Mouse (Mus musculus): ENCODE data around the gene Kdelr1. TPM values are rescaled to one million over a fixed set of nuclear protein-coding genes. Genes with fewer than 3 reads are reported as not detected.

Kdelr1 gene
- total RNA-seq, 2 experiments from 2014 or later: 125 to 140 TPM

Other genes with a start within 250 kb of the Kdelr1 start
- 10 to 100 TPM; 16.0 to 27.6 TPM for gene Rasip1, start 245.3 kb upstream of the Kdelr1 start, total RNA-seq (2021)
- 1 to 10 TPM; 2.4 to 7.7 TPM for gene Mamstr, start 232.8 kb upstream of the Kdelr1 start, total RNA-seq (2021)
- under 1 TPM in 1 of 2 experiments, not detected in 1; 0.13 TPM for gene Fut2, start 206.4 kb upstream of the Kdelr1 start, total RNA-seq (2021)
- gene Ntn5, start 188.8 kb upstream of the Kdelr1 start, total RNA-seq (2021): under 1 TPM; 0.36 to 0.61 TPM
- under 1 TPM; 0.23 to 0.35 TPM for gene Sec1, start 178.4 kb upstream of the Kdelr1 start, total RNA-seq (2021)
- 10 to 100 TPM; 15.8 to 16.9 TPM for gene Car11, start 172.9 kb upstream of the Kdelr1 start, total RNA-seq (2021)
- gene Dbp, start 167.7 kb upstream of the Kdelr1 start, total RNA-seq (2021): 10 to 100 TPM; 64.8 to 96.6 TPM
- gene Rpl18, start 157.3 kb upstream of the Kdelr1 start, total RNA-seq (2021): 100 to 1,000 TPM; 934 to 965 TPM
- gene Sphk2, start 154.8 kb upstream of the Kdelr1 start, total RNA-seq (2021): 10 to 100 TPM; 37.7 to 42.0 TPM
- under 1 TPM; 0.30 to 0.35 TPM for gene Fam83e, start 151.6 kb upstream of the Kdelr1 start, total RNA-seq (2021)
- not detected for gene Spaca4, start 147.0 kb upstream of the Kdelr1 start, total RNA-seq (2021)
- gene Lmtk3, start 89.0 kb upstream of the Kdelr1 start, total RNA-seq (2021): 1 to 10 TPM; 6.2 to 8.4 TPM
- gene Sult2b1, start 88.1 kb upstream of the Kdelr1 start, total RNA-seq (2021): 1 to 10 TPM in 1 of 2 experiments, under 1 TPM in 1; 0.77 to 1.1 TPM
- 100 to 1,000 TPM in 1 of 2 experiments, 10 to 100 TPM in 1; 92.9 to 117 TPM for gene Cyth2, start 58.2 kb upstream of the Kdelr1 start, total RNA-seq (2021)
- under 1 TPM; 0.19 to 0.20 TPM for gene Kcnj14, start 48.0 kb upstream of the Kdelr1 start, total RNA-seq (2021)
- 10 to 100 TPM; 33.0 to 36.0 TPM for gene Grwd1, start 41.8 kb upstream of the Kdelr1 start, total RNA-seq (2021)
- gene Grin2d, start 5.6 kb downstream of the Kdelr1 start, total RNA-seq (2021): under 1 TPM; 0.66 to 0.67 TPM
- gene Syngr4, start 23.9 kb downstream of the Kdelr1 start, total RNA-seq (2021): not detected
- gene Tmem143, start 24.2 kb downstream of the Kdelr1 start, total RNA-seq (2021): 10 to 100 TPM; 70.9 to 89.3 TPM
- 100 to 1,000 TPM; 299 to 421 TPM for gene Emp3, start 48.6 kb downstream of the Kdelr1 start, total RNA-seq (2021)
- 10 to 100 TPM; 17.7 to 21.1 TPM for gene Ccdc114, start 51.3 kb downstream of the Kdelr1 start, total RNA-seq (2021)
- gene Abcc6, start 157.5 kb downstream of the Kdelr1 start, total RNA-seq (2021): under 1 TPM in 1 of 2 experiments, not detected in 1; 0.10 TPM
- gene Nomo1, start 160.9 kb downstream of the Kdelr1 start, total RNA-seq (2021): 10 to 100 TPM; 64.2 to 67.0 TPM
- 1 to 10 TPM; 2.8 to 4.6 TPM for gene Kcnj11, start 228.0 kb downstream of the Kdelr1 start, total RNA-seq (2021)